Mouse (Mus musculus) lung, embryonic 14.5 days (tissue): ENCODE data around the gene Exd2. TPM values are rescaled to one million over a fixed set of nuclear protein-coding genes. Genes with fewer than 3 reads are reported as not detected.

Source experiments
- ATAC-seq: fragments of 200-750 bp; cut with Nextera tagmentation; 2 replicates; pipeline ENCODE4 v1.8.0; 2017; ENCODE audit warnings: mild to moderate bottlenecking, moderate TSS enrichment, moderate library complexity; ENCODE audit not compliant: insufficient read depth
- DNase-seq: peaks from one replicate; pipeline ENCODE4 v3.0.0-alpha.2; 2015
- H3K27ac ChIP-seq: fragments of 300-500 bp; sonication (generic); 2 replicates; pipeline ENCODE4 v1.5.1; 2014; ENCODE audit warnings: low read depth, mild to moderate bottlenecking, moderate library complexity
- H3K27me3 ChIP-seq: fragments of 300-500 bp; sonication (generic); 2 replicates; pipeline ENCODE4 v1.6.1; 2014; ENCODE audit warnings: low read length, control low read depth; ENCODE audit not compliant: insufficient read depth
- H3K36me3 ChIP-seq: fragments of 300-500 bp; sonication (generic); 2 replicates; pipeline ENCODE4 v1.6.1; 2014; ENCODE audit warnings: control low read depth; ENCODE audit not compliant: insufficient read depth
- H3K4me1 ChIP-seq: fragments of 300-500 bp; sonication (generic); 2 replicates; pipeline ENCODE4 v1.6.1; 2014; ENCODE audit warnings: antibody characterized with exemption, control low read depth; ENCODE audit not compliant: insufficient read depth
- H3K4me2 ChIP-seq: fragments of 300-500 bp; sonication (generic); 2 replicates; pipeline ENCODE4 v1.6.1; 2014; ENCODE audit warnings: mild to moderate bottlenecking
- H3K4me3 ChIP-seq: fragments of 300-500 bp; sonication (generic); 2 replicates; pipeline ENCODE4 v1.5.1; 2014; ENCODE audit warnings: low read depth, low read length
- H3K9ac ChIP-seq: fragments of 300-500 bp; sonication (generic); 2 replicates; pipeline ENCODE4 v1.6.1; 2014
- H3K9me3 ChIP-seq: fragments of 300-500 bp; sonication (generic); 2 replicates; pipeline ENCODE4 v1.6.1; 2016; ENCODE audit warnings: low read depth, low read length, control low read depth
- CTCF ChIP-seq: IDR thresholded peaks from 2 replicates; pipeline ENCODE4 v1.5.1; 2016; ENCODE audit warnings: antibody characterized with exemption, low read depth
- WGBS: fragments of 180-500 bp; shearing (Covaris S2); extraction: QIAGEN DNeasy Blood & Tissue Kit; methylation state at CpG from one replicate; pipeline ENCODE4 v1.1.7; 2014; 5-methylcytosine and 5-hydroxymethylcytosine counted together
- polyA plus RNA-seq: library from polyadenylated mRNA; unstranded; fragments of >200 nt; fragmentation: Nextera tagmentation; extraction: Ambion mirVana; gene quantifications from 2 replicates; pipeline ENCODE4 v1.2.1, GENCODE M21; 2014

Gene Exd2
- polyA plus RNA-seq, 1 experiment from 2014 or later = 28.5 TPM

- Histone ChIP-seq H3K4me2 (no peak overlapping the region), H3K27ac (no peak overlapping the region), H3K9me3 (no peaks in the 10 kb centered on the region), H3K9ac (no peak overlapping the region), H3K27me3 (no peaks in the 10 kb centered on the region), H3K4me3 (no peak overlapping the region), H3K4me1 (no peaks in the 10 kb centered on the region), H3K36me3 (peaks cover 30% of the 10 kb centered on the region)
- 68% methylated on average over 1 of the region's 1 CpGs for WGBS
- TF ChIP-seq CTCF = no peak
- no peak for DNase-seq
- no peak for ATAC-seq
These were observed 32.8 kb downstream of the Exd2 start for GRCm38 (mm10) chr12:80495691-80496090.

DNA sequence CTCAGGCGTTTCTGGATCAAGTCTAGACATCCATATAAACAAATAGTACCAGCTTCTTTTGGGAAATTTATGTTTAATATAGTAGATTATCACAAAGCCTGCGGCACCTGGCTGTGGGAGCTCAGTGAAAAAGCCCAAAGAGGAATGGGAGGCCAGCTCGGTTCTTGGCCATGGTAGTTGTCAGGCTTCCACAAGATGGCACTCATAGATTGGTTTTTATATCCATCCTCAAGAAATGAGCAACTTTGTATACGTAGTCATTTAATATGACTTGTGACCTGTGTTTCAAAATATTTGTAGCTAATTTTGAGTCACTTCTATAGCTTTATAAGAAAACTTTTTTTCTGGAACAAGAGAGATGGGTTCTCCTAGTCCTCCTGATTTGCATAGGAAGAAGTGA lies 35.5 kb downstream of the Exd2 start:
- no peak overlapping the region for H3K4me2 ChIP-seq
- H3K4me3 ChIP-seq = no peak overlapping the region
- no peak overlapping the region for H3K27ac ChIP-seq
- 48% methylated on average over 4 of the region's 4 CpGs for WGBS
- no peak for ATAC-seq
- peak; percentile 63 for DNase-seq
- H3K9me3 ChIP-seq = no peaks in the 10 kb centered on the region
- peak; percentile 48 for TF ChIP-seq CTCF
- no peak overlapping the region for H3K9ac ChIP-seq
- peaks cover 12% of the 10 kb centered on the region for H3K36me3 ChIP-seq
- no peaks in the 10 kb centered on the region for H3K4me1 ChIP-seq
- no peaks in the 10 kb centered on the region for H3K27me3 ChIP-seq

GRCm38 (mm10) chr12:80500506-80500905 lies 37.6 kb downstream of the Exd2 start:
- no peak overlapping the region for H3K27ac ChIP-seq
- H3K4me1 ChIP-seq = no peaks in the 10 kb centered on the region
- 51% methylated on average over 1 of the region's 1 CpGs for WGBS
- no peak overlapping the region for H3K9ac ChIP-seq
- no peak for ATAC-seq
- H3K4me2 ChIP-seq = no peak overlapping the region
- H3K36me3 ChIP-seq = peaks cover 7% of the 10 kb centered on the region; the same call in 1 of the 2 replicates
- H3K9me3 ChIP-seq = no peaks in the 10 kb centered on the region
- TF ChIP-seq CTCF = no peak
- no peak for DNase-seq
- no peak overlapping the region for H3K4me3 ChIP-seq
- no peaks in the 10 kb centered on the region for H3K27me3 ChIP-seq

DNA sequence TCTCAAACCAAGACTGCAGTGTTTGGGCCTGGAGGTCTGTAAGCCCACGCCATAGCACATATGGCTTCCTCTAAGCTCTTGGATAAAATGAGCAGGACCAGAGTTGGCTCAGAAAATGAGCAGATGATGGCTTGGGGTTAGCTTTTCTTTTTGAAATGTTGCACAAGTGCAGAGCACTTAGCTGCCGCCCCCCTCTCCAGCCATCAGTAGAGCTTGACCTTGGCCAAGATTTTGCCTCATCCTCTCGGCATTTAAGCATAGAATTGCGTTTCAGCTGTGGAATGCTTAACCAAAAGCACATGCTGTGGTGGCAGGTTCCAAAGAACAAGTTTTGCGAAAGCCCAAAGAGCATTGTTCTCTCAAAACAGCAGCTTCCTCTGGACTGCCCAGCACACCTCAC lies 41.8 kb downstream of the Exd2 start:
- H3K4me2 ChIP-seq = no peak overlapping the region
- H3K27ac ChIP-seq = no peak overlapping the region
- no peaks in the 10 kb centered on the region for H3K4me1 ChIP-seq
- DNase-seq (no peak), ATAC-seq (no peak)
- H3K9me3 ChIP-seq = no peaks in the 10 kb centered on the region
- H3K9ac ChIP-seq = no peak overlapping the region
- 70% methylated on average over 5 of the region's 5 CpGs for WGBS
- no peak overlapping the region for H3K4me3 ChIP-seq
- no peaks in the 10 kb centered on the region for H3K27me3 ChIP-seq
- TF ChIP-seq CTCF = no peak
- no peaks in the 10 kb centered on the region for H3K36me3 ChIP-seq

GRCm38 (mm10) chr12:80507041-80507745 lies 44.3 kb downstream of the Exd2 start:
- Histone ChIP-seq H3K4me3 (no peak overlapping the region), H3K9ac (no peak overlapping the region), H3K4me2 (no peak overlapping the region), H3K36me3 (no peaks in the 10 kb centered on the region), H3K27ac (no peak overlapping the region), H3K9me3 (no peaks in the 10 kb centered on the region), H3K27me3 (no peaks in the 10 kb centered on the region), H3K4me1 (no peaks in the 10 kb centered on the region)
- WGBS = 49% methylated on average over 14 of the region's 14 CpGs
- no peak for DNase-seq
- no peak for TF ChIP-seq CTCF
- ATAC-seq = no peak

DNA sequence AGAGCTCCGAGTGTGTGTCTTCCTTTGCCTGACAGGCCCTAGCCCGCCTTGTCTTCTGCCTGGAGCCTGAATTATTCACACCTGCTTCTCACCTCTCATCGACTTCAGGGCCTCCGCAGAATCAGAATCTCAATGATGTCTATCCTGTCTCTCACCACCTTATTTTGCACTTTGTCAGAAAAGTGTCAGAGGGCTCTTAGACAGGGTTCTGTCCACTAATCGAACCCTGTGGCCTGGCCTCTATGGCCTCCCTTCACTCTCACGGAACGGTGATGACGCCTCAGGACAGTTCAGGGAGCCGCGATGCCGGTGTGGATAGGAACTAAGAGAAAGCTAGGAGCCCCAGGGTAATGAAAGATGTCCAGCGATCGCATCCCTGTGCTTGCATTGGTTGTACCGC lies 55.1 kb downstream of the Exd2 start, which contains the start of gene Galnt16:
TSS of gene Galnt16 (plus strand) at position 301 of the 400 bp plus-strand sequence.
- H3K4me1 ChIP-seq = no peaks in the 10 kb centered on the region
- DNase-seq (no peak), ATAC-seq (no peak)
- H3K4me2 ChIP-seq = peak within 1 kb of the TSS; percentile 99
- no peaks in the 10 kb centered on the region for H3K9me3 ChIP-seq
- no peak for TF ChIP-seq CTCF
- peak within 1 kb of the TSS; percentile 49 for H3K4me3 ChIP-seq
- WGBS = 5% methylated on average over 14 of the region's 14 CpGs
- no peak within 1 kb of the TSS for H3K27ac ChIP-seq
- H3K36me3 ChIP-seq = no peaks in the 10 kb centered on the region
- H3K9ac ChIP-seq = peak within 1 kb of the TSS; percentile 57
- peaks cover 51% of the 10 kb centered on the region for H3K27me3 ChIP-seq

- Histone ChIP-seq H3K27me3 (peaks cover 51% of the 10 kb centered on the region), H3K4me3 (peak overlapping the region; percentile 49), H3K36me3 (no peaks in the 10 kb centered on the region), H3K9ac (peak overlapping the region; percentile 57), H3K4me1 (no peaks in the 10 kb centered on the region), H3K9me3 (no peaks in the 10 kb centered on the region), H3K27ac (no peak overlapping the region), H3K4me2 (peak overlapping the region; percentile 99)
- no peak for TF ChIP-seq CTCF
- WGBS = 1% methylated on average over 25 of the region's 25 CpGs
- peak; percentile 44; the same call in 1 of the 2 replicates for ATAC-seq
- DNase-seq = peak; percentile 30
These were observed 55.5 kb downstream of the Exd2 start for GRCm38 (mm10) chr12:80518393-80518756.
